Mouse (Mus musculus) right cerebral cortex, postnatal 25 days (tissue): Measurements from ENCODE around the gene Mynn.
"Not testable (repeated sequence)": the region's sequence is repeated elsewhere in the genome, so short reads cannot be mapped to it uniquely, and the experiment has no call there.

Experiments
- DNase-seq: peaks from one replicate; pipeline ENCODE4 v3.0.0; 2022

The Mynn gene

DNA sequence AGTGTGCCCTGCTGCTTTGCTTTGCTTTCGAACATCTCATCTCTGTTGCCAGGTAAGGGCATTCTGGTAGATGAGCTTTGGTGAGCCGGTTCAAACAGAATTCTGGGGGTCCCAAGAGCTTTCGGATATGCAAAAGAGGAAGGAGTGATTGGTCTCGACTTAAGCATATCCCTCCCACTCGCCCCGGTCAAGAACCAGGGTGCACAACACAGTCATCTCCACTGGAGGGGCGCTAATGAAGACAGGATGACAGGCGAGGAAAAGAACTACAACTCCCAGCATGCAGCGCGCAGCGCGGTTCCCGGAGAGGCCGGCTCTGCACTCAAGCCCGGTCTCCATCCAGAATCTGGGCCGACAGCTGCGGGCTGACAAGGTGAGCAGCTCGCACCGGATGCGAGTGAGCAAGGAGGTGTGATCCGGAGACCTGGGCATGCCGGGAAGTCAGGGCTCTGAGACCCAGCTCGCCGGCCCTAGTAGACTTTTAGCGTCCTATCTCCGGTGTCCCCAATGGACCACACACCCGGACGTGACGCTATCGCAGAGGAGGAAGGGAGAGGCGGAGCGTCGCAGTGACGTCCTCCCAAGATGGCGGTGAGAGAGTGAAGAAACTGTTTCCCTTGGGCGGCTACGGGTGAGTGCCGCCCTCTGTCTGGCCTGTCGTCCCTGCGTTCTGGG lies at the start of gene Mynn:
Gene Mynn (plus strand): TSS at position 1 of the 675 bp plus-strand sequence.
- peak; percentile 99 for DNase-seq

DNA sequence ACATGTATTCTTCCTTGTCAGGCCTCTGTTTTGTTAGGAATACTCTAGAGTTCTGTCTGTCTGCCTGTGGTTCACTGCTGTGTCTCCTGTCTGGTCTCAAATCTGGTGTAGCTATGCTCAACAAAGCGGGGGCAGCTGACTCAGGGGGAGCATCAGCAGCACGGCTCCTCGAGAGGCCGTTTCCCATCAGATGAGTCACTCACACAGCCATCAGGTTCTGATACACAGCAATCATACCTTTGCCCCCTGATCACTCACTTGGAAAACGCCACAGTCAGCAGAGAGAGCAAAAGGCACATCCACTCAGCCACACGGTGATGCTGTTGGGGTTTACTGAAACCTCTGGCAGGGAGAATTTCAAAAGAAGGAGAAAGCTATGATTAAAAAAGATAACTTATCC lies 48.1 kb upstream of the Mynn start:
- DNase-seq, result no peak

DNA sequence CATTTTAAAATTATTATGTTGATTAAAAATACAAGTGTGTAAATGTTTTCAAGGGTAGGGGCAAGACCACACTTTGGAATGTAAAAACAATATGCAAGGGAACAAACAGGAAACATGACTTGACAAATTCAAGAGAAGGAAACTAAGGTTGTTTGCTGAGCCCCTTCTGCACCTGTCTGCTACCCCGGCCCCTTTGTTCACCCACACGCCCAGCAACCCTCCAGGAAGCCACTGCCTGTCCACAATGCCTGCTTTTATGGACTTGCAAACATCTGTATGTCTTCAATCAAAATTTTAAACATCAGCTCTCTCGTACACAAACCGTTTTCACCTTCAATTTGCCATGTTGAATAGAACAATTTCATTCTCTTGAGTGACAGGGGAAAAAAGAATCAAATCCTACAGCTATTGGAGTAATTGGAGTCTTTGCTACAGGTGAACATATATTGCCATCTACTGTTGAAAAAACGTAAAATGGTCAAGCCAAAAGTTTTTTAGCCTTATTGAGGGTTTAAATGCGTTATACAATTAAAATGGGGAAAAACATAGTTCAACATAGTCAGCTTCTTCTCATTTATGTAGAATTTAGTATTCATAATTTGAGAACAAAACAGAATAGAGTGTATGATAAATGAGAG lies 41.1 kb upstream of the Mynn start:
- DNase-seq, result no peak

DNA sequence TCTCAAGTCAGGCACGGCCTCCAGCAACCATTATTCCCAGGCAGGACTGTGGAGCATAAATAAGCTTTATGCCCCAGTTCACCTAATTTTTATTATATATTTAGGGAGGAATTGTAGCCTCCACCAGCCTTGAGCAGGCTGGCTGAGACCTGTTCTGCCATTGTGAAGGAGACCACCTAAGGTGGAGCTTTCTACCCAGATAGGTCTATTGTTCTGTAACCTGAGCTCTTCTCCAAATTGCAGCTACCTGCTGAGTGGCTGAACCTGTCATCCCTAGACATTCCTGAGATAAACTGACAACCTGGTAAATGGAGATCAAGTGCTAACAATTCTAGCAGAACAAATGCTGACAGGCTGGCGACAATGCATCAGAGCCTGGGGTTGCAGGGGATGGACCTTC lies 35.5 kb upstream of the Mynn start:
- not testable (repeated sequence) for DNase-seq

DNA sequence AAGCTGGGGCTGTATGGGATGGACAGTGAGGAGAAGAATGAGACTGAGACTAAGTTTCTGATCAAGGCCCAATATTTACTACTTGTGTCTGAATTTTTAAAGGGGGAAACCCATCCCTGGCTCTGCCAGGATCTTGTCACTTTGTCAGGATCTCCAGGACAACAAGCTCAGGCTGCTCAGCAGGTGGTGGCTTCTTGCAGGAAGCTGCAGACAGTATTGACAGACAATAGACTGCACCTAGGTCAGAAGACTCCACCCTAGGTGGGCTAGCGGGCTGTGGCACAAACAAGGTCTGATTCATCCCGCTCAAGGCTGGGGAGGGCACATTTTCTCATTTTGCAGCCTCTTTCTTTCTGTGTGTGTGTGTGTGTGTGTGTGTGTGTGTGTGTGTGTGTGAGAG lies 28.3 kb upstream of the Mynn start:
- no peak for DNase-seq

DNA sequence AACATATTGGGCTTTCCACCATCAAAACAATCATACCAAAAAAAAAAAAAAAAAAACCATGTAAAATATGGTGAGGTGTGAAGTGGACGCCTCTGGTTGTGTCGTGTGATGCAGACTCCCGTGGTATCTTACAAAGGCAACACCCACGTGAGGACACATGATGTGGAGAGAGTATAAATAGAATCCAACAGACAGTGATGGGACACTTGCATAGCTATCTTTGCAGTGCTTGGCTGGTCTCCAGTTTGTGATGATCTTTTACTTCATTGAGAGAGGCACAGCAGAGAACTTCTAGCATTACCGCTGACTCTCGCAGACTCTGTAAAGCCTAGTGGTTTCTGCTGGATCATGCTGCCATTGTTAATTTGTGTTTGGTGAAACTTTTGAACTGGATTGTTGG lies 13.0 kb upstream of the Mynn start:
- no peak for DNase-seq

DNA sequence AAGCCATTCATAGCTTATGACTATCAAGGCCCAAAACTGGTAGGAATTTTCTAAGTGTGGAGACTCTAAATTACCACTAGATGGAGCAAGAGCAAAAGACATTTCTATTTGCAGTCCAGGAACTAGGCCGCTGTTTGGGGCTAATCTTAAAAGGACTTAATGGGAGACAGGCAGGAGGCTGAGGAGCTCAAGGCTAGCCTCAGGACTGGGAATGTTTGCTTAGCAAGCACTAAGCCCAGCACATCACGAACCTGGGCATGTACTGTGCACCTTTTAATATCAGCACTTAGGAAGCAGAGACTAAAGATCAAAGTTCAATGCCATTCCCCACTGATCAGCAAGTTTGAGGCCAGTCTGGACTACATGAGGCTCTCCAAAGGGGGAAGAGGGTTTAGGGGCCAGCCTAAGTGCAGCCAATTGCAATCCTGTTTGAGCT lies 9.4 kb upstream of the Mynn start:
- DNase-seq, result peak; percentile 5

DNA sequence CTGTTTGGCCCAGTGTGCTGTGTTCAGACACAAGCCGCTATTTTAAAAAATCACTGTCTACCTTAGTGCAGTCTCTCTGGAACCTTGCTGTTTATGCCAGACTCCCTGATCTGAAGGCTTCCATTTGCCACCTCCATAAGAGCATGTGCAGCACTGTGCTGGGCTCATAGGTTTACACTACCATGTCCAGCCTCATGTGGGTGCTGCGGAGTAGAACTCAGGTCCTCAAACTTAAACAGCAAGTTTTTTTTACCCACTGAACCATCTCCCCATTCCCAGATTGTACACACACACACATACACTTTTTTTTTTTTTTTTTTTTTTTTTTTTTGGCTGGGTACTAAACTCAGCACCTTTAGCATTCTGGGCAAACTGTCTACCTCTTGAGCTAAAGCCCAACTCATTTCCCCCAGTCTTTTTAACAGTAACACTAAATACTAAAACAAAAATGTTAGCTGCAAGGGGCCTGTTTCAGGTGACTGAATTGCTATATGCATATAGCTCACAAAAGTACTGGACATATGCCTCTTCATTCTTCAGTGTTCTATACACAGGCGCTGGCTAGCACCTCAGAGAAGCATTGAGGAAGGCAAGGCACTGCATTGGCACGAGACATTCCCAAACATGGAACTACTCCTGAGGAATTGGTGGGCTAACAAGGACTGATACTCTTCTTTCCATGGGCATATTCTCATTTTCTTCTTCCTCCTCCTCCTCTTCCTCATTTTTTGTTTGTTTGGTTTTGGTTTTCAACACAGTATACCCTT lies 8.0 kb upstream of the Mynn start:
- DNase-seq, result no peak

DNA sequence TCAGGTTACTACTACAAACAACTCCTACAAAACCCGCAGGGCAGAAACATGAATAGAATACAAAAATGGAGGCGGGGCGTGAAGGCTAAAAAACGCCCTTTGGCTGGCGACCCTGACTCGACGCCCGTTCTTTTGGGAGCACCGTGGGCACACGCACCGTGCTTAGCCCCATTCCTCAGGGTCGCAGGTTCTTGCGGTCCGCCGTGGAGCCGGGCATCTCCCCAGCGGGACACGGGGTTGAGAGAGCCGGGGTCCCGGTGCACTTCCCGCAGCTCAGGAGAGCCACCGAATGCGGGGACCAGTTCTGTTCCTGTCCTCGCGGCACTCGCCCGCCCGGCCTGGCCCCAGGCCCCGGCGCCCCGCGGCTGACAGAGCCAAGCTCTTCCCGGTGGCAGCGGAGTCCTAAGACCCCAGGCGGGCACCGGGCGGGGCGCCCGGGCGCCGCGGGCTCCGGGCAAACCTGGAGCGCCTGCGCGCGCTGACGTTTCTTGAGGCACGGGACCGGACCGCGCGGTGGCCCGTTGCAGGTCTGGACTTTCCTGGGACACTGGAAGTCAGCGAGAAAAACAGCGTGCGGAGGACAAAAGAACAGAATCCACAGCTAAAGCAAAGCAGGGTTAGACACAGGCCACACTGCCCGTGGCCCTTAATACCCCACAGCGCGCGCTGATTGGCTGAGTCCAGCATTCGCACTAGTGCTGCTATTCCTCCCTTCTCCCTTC lies 6.6 kb upstream of the Mynn start:
- peak; percentile 41 for DNase-seq

DNA sequence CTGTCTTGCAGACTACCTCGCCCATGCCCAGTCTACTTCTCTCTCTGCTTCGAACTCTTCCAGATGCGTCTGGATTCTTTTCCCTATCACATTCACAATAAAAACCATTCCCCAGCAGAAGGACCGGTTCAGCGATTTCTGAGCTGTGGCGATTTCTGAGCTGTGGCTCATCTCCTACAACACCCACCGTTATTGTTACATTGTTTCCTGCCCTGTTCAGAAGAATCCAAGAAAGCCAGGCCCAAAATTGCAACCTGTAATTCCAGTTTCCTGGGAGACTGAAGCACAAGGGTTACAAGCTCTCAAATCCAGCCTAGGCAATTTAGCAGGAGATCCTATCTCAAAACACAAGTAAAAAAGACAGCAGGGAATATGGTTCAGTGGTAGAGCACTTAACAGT lies 4.6 kb upstream of the Mynn start:
- no peak for DNase-seq

DNA sequence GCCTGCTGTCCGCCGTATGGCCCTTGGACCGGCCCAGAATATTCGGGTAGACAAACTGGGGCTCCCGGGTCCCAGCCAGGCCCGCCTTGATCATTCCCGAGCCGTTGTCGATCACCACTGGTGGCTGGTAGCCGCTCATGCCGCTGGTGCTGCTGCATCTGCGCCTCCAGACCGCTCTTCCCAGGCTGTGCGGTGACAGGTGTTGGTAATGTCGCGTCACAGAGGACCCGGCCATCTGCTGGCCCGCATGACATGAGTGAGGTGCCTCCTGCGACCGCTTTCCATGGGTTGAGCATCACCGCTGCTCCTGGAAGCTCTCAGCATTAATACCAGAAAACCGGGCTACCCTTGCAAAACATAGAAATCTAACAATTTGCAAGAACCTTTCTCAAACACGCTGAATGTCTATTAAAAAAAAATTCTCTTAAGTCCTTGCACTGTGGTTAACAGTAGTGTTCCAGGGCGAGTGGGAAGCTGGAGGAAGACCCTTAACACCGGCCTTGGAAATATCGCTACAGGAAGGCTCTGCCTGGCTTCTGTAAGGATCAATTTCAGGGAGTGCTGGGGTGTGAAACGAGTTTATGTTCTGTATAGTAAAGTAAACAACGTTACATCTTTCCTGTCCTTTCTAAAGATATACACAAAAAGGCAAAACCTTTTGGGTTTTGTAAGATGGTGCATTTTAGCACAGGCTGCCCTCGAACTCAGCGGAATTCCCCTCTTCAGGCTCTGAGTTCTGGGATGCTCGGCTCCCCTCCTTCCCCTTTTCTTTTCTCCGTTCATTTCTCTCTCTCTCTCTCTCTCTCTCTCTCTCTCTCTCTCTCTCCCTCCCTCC lies 1.9 kb upstream of the Mynn start, which contains the start of gene Actrt3:
Gene Actrt3 (minus strand): TSS at position 229 of the 835 bp plus-strand sequence.
- DNase-seq, result peak; percentile 66

DNA sequence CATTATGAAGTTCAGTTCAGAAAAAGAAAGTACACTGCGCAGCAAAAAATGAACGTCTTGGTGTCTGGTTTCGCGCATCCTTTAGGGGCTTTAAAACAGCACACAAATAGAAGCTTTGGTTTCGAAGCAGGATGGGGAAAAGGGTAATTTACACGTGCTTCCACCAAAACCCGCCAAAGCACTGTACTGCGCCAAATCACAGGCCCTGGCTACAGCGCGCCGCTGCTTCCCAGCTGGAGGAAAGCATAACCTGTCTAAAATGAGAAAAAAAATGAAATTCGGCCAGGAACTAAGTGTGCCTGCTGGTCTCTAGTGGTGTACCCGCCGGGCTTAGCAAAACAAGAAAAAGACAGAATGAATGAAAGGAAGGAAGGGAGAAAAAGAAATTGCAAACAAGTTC lies 1.1 kb upstream of the Mynn start:
- DNase-seq, result peak; percentile 32

DNA sequence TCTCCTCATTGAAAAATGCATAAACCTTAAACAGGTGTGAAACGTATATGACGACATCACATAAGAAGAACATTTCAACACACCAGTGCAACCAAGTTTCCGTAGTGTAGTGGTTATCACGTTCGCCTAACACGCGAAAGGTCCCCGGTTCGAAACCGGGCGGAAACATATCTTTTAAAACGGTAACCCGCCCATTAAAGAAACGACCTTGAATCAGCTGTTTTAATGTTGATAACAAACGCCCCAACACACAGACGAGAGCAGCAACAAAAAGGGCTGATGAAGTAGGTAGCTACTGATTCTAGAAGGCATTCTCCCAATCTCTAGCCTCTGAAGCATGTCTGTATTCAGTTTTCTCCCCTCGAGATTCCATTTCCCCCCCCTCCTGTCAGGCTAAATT lies 690 bp upstream of the Mynn start:
- peak; percentile 73 for DNase-seq

DNA sequence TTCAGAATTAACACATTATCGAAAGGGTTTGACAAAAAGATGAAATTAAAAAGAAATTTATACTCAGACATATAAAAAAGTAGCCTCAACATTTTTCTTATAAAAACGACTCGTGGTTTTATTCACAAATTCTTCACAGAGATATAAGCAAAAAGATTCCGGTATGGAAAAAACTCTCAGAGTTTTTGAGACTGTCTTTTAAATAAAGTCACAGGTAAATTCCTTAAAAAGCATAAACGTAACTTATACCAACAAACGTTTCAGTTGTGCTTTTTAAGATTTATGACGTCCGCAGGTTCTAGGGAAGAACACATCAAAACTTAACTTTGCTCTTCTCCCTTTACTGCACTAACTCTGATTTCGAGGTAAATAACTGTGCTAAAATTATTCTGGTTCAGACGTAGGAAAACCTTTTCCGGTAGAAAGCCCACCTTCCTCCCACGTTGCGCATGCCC lies 228 bp upstream of the Mynn start:
- no peak for DNase-seq

DNA sequence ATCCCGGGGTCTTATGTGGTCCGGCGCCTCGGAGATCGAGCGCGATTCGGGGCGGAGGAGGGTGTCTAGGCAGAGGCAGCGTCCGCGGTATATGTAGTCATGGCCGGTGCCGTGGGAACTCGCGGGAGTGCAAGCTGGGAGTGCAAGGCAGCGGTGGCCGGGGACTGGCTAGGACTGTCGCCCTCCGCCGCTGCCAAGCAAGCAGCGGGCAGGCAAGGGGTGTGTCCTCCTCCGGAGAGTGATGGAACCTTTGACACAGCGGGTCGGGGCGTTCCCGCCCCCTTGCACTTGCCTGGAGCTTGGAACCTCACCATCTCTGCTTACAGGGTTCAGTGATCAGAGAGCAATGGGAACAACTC lies 854 bp downstream of the Mynn start:
- DNase-seq, result no peak

DNA sequence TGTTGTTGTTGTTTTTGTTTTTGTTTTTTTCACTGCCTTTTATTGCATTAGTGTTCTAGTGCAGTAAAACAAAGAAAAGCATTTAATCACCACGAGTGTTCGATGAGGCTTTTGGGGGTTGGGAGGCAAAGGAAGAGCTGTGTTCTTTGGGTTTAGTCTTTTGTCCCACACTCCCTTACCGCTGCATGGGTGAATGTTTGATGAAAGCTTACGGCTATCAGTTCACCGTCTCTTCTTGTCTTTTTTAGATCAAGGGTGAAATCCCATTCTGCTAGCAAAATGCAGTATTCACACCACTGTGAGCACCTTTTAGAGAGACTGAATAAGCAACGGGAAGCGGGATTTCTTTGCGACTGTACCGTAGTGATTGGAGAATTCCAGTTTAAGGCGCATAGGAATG lies 1.4 kb downstream of the Mynn start:
- no peak for DNase-seq

DNA sequence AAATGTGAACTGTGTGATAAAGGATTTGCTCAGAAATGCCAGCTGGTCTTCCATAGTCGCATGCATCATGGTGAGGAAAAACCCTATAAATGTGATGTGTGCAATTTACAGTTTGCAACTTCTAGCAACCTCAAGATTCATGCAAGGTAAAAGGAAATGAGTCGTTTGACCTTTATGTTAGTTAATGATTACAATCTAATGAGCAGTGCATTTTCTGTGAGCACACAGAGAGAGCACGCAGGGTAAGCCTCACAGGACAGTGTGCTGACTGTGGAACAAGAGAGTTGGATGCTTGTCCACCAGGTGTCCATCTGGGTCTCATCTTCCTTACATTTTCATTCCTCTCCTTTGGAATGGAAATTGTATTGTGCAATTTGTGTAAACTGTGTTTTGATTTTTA lies 7.1 kb downstream of the Mynn start:
- no peak for DNase-seq

DNA sequence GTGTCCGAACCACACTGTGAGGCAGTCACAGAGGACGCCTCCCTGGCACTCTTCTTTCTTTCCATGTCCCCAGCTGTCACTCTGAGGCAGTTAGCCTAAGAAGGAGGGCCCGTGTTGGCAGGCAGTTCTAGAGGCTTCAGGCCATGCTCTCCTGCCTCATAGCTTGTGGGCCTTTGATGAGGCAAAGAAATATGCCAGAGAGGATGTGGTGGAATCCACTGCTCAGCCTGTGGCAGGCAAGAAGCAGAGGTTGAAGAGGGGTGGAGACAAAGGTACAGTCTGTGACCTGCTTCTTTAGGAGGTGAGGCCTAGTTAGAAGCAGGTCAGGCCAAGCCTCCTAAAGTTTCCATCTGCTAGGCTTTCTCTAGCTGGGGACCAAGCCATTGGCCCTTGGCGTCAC lies 9.1 kb downstream of the Mynn start:
- no peak for DNase-seq

DNA sequence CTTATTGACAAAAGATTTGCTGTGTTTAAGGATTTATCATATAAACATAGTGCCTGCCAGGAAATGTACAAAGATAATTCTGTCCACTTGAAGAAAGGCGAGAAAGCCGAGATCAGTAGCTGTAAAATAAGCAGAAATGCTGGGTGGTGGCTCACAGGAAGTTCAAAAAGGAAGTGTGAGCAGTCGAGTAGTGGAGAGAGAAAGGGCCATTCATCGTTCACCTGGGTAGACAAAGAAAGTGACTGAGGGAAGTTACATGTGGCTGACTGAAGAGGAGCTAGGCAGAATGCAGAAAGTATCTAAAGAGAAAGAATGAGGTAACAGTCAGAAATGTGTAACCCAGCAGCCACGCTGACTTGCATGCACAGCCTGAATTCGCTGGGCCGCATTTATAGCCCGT lies 18.3 kb downstream of the Mynn start:
- no peak for DNase-seq

DNA sequence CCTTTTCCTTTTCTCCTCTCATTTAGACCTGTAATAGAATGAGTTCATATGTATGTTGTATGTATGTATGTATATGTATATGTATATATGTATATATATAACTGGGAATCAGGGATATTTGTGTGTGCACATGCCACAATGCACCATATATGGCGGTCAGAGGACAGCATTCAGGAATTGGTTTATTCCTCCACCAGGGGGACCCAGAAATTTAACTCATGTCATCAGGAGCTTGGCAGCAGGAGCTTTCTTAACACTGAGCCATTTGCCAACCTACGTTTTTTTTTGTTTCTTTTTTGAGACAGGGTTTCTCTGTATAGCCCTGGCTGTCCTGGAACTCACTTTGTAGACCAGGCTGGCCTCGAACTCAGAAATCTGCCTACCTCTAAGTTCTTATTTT lies 31.8 kb downstream of the Mynn start:
- no peak for DNase-seq

DNA sequence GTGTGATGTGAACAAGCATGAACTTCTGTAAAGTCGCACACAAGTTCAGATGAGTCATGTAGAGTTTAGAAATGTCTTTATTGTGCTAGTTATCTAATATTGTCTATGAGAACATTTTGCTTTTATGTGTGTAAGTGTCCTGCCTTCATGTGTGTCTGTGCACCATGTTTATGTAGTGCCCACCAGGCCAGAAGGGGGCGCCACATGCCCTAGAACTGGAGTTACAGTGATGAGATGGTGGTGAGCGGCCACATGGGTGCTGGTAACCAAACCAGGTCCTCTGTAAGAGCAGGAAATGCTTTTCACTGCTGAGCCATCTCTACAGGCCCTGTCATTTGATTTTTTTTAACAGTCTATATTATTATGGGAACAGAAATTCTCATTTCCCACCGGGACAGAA lies 33.8 kb downstream of the Mynn start:
- no peak for DNase-seq

DNA sequence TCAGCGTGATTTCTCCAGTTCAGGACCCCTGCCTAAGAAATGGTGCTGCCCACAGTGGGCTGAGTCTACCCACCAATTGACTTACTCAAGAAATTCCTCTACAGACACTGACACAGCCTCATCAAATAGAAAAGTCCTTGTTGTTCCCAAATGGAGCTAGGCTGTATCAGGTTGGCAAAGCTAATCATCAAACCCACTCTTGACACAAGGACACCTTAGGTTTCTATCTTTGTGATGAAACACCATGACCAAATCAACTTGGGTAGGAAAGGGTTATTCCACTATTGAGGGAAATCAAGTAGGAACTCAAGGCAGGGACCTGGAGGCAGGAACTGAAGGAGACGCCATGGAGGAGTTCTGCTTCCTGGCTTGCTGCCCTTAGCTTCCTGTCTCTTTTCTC lies 42.3 kb downstream of the Mynn start, which contains the start of gene Lrriq4:
Gene Lrriq4 (plus strand): TSS at position 301 of the 400 bp plus-strand sequence.
- DNase-seq, result no peak
